Mouse (Mus musculus) forebrain, embryonic 10.5 days (tissue): ENCODE results near the gene Smarca1. TPM values are rescaled to one million over a fixed set of nuclear protein-coding genes. Genes with fewer than 3 reads are reported as not detected.

Source experiments
- DNase-seq: peaks from one replicate; pipeline ENCODE4 v3.0.0-alpha.2; 2017; ENCODE audit warnings: low spot score; ENCODE audit errors: extremely low spot score
- H3K27ac ChIP-seq: fragments of 300-500 bp; sonication (generic); 2 replicates; pipeline ENCODE4 v1.5.1; 2016; ENCODE audit warnings: mild to moderate bottlenecking
- H3K27me3 ChIP-seq: fragments of 300-500 bp; sonication (generic); 2 replicates; pipeline ENCODE4 v1.6.1; 2016; ENCODE audit warnings: mild to moderate bottlenecking; ENCODE audit not compliant: poor library complexity, severe bottlenecking
- H3K36me3 ChIP-seq: fragments of 300-500 bp; sonication (generic); replicated peaks from 2 replicates; pipeline ENCODE4 v1.6.1; 2016; ENCODE audit warnings: mild to moderate bottlenecking, moderate library complexity
- H3K4me1 ChIP-seq: fragments of 300-500 bp; sonication (generic); 2 replicates; pipeline ENCODE4 v1.6.1; 2016
- H3K4me3 ChIP-seq: fragments of 300-500 bp; sonication (generic); 2 replicates; pipeline ENCODE4 v1.5.1; 2016; ENCODE audit warnings: mild to moderate bottlenecking, moderate library complexity
- H3K9me3 ChIP-seq: fragments of 300-500 bp; sonication (generic); 2 replicates; pipeline ENCODE4 v1.6.1; 2016; ENCODE audit warnings: mild to moderate bottlenecking, moderate library complexity
- WGBS: fragments of 180-500 bp; shearing (Covaris S2); methylation state at CpG from one replicate; pipeline ENCODE4 v1.1.7; 2016; 5-methylcytosine and 5-hydroxymethylcytosine counted together
- polyA plus RNA-seq: library from polyadenylated mRNA; unstranded; fragments of >200 nt; fragmentation: Nextera tagmentation; extraction: Ambion mirVana; gene quantifications from 2 replicates; pipeline ENCODE4 v1.2.1, GENCODE M21; 2016

The Smarca1 gene
- polyA plus RNA-seq, result 14.1 and 15.5 TPM in 2 replicates

DNA sequence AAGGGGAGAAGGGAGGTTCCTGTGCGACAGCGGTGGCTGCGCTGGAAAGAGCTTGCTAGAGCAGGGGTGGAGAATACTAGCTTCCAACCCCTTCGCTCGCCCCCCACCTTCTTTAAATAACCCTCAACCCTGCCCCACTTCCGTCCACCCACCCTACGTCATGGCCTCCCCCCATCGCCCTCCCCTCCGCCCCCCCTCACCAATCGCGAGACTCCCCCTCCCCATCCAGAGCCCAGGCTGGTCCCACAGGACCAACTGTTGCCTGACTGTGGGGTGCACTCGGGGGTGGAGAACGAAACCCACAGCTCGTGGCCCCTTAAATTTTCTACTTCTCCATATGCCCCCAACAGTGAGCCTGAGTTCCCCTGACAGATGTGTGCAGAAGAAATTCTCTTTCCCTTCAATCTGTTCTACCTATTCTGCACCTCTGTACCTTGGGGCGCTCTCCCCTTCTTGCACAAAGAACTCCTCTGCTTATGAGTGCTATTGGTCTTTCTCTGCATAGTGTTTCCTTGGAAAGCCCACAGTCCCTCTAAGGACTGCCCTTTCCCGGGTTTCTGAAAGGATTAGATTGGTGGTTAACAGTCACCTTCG is at the start of gene Smarca1:
Gene Smarca1 (minus strand): TSS at position 544 of the 594 bp plus-strand sequence.
- no peak for DNase-seq
- whole genome bisulfite sequencing, result 18% methylated on average over 11 of the region's 17 CpGs
- Histone ChIP-seq H3K4me3 (peak within 1 kb of the TSS; percentile 67), H3K27me3 (0 out of 2 replicates have a peak, but pooled peaks cover 4% of the 10 kb centered on the region), H3K4me1 (peaks cover 5% of the 10 kb centered on the region), H3K36me3 (no peaks in the 10 kb centered on the region), H3K9me3 (no peaks in the 10 kb centered on the region), H3K27ac (peak within 1 kb of the TSS; percentile 86)

DNA sequence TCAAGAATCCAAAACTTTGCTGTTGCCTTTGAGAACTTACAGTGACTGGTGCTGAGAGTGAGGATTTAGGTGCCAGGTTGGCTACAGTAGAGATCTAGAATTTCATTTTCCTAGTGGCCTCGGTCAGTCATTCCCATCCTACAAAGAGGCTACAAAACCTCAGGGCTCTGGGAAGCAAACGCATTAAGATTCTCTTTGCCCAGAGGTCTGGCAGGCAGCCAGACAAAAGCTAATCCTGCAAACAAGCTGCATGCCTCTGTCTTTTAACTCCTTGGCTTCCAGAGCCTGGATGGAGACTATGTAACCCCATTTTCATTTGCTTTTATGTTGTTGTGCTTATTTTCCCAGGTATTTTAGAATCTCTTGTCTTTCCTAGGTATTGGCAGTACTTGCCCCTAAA is 45.0 kb upstream of the Smarca1 start:
- H3K36me3 ChIP-seq, result peaks cover 41% of the 10 kb centered on the region
- peaks cover 8% of the 10 kb centered on the region for H3K4me1 ChIP-seq
- no peak for DNase-seq
- no peaks in the 10 kb centered on the region for H3K9me3 ChIP-seq
- no peaks in the 10 kb centered on the region for H3K27me3 ChIP-seq
- 36% methylated on average over 2 of the region's 2 CpGs for WGBS
- no peak overlapping the region for H3K27ac ChIP-seq
- H3K4me3 ChIP-seq, result no peak overlapping the region

DNA sequence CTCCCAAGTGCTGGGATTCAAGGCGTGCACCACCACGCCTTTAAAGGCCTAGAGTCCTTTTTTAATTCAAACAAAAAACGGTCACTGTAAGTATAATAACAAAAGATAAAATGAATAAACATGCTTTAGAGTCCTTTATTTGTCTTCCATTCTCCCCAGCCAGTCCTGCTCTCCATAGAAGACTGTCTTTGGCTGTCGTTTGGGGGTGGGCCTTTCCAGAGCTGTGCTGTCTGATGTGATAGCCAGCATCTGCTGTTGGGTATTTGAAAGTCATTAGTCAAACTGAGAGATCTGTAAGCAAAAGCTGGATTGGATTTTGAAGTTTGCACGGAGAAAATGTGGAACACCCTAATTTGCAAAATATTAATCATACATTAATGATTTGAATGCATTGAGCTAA is 44.1 kb upstream of the Smarca1 start:
- H3K4me3 ChIP-seq, result no peak overlapping the region
- no peak overlapping the region for H3K27ac ChIP-seq
- H3K4me1 ChIP-seq, result peaks cover 8% of the 10 kb centered on the region
- WGBS, result 81% methylated on average over 5 of the region's 5 CpGs
- H3K9me3 ChIP-seq, result no peaks in the 10 kb centered on the region
- peaks cover 47% of the 10 kb centered on the region for H3K36me3 ChIP-seq
- no peaks in the 10 kb centered on the region for H3K27me3 ChIP-seq
- no peak for DNase-seq

DNA sequence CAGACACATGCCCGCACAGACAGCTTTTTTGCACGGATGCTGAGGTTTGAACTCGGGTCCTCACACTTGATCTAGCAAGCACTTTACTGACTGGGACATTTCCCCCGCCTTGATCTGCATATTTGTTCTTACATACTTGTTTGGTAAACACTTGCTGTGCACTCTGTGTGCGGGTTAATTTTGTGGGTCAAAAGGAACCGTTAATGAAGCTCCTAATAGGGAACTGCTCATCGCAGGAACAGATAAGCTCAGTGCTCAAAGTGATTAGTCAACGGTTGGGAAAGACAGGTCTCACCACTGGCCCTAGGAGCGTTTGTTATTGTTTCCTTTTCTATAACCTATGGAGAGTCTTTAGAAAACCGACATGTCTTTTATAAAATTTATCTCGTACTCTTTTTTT is 41.6 kb upstream of the Smarca1 start:
- Histone ChIP-seq H3K36me3 (peaks cover 52% of the 10 kb centered on the region), H3K27ac (no peak overlapping the region), H3K27me3 (no peaks in the 10 kb centered on the region), H3K4me1 (peaks cover 8% of the 10 kb centered on the region), H3K4me3 (no peak overlapping the region), H3K9me3 (no peaks in the 10 kb centered on the region)
- 89% methylated on average over 11 of the region's 11 CpGs for WGBS
- no peak for DNase-seq

DNA sequence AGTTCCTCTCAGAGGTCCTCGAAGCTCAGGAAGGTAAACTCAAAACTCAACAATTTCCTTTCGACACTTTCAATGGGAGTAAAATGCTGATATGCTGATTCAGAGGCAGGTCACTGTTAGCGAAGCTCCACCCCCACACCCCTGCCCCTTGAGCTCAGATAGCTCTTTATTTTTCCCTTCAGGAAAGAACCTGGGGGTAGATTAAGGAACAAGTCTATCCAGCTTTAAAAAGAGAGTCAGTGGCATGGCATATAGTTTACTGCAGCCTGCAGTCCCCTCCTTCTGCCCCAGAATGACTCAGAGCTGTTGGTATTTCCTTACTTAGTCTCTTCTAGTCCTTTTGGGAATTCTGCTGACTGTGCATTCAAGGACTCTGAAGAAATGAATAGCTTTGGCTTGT is 37.7 kb upstream of the Smarca1 start:
- Histone ChIP-seq H3K4me1 (no peaks in the 10 kb centered on the region), H3K4me3 (no peak overlapping the region), H3K9me3 (no peaks in the 10 kb centered on the region), H3K27me3 (no peaks in the 10 kb centered on the region), H3K27ac (no peak overlapping the region), H3K36me3 (peaks cover 54% of the 10 kb centered on the region)
- DNase-seq, result no peak
- 82% methylated on average over 3 of the region's 3 CpGs for WGBS

DNA sequence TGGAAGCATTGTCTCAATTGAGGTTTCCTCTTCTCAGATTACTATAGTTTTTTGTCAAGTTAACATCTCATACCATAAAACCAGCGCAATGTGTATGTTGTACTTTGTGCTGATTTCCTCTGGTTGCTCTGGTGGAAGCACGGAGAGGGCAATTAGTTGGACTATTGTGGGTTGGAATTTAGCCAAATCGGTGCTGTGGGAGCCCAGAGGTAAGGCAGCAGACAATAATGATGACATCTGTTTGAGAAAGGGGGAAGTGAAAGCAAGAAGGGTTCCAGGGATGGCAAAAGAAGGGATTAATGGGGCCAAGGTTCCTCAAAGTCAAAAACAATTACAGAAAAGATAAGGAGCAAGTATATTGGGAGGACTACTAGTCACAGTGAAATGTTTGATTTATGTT is 35.2 kb upstream of the Smarca1 start:
- Histone ChIP-seq H3K4me3 (no peak overlapping the region), H3K9me3 (no peaks in the 10 kb centered on the region), H3K4me1 (no peaks in the 10 kb centered on the region), H3K27ac (no peak overlapping the region), H3K27me3 (no peaks in the 10 kb centered on the region), H3K36me3 (peaks cover 34% of the 10 kb centered on the region)
- DNase-seq, result no peak
- 83% methylated on average over 3 of the region's 3 CpGs for WGBS

DNA sequence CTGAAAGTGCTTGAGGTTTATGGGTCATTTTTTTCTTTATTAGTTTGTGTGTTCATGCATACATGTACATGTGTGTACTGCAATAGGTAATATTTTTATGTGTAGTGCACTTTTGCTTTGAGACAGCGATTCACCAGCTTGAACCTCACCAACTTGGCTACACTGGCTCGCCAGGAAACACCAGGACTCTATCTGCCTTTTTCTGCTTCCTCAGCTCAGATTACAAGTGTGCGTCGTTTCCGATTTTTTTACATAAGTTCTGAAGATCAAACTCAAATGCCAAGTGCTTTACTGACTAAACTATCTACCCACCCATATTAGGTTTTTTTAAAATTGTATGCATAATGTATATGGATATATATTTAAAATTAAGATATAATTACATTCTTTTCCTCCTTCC is 27.8 kb upstream of the Smarca1 start:
- Histone ChIP-seq H3K9me3 (no peaks in the 10 kb centered on the region), H3K27ac (no peak overlapping the region), H3K36me3 (no peaks in the 10 kb centered on the region; the same call in 1 of the 2 replicates), H3K4me3 (no peak overlapping the region), H3K27me3 (no peaks in the 10 kb centered on the region), H3K4me1 (no peaks in the 10 kb centered on the region)
- DNase-seq, result no peak
- WGBS, result 94% methylated on average over 5 of the region's 5 CpGs

DNA sequence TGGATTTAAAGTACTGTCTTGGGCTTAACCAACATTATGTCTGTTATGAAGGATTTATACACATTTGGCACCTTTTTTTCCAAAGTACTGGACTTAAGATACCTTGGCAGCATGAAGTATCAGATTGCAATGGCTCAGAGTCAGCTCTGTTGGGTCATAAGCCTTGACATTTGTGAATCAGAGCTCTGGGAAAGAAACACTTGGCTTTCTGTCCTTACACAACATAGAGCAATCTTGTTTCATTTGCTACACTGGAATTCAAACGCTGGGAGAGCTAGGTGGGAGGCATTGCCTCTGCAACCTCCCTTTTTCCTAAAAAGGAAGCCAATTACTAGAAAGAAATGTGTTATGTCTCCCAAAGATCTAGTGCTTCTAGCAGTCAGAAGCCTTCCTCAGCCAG is 24.1 kb upstream of the Smarca1 start:
- H3K9me3 ChIP-seq, result no peaks in the 10 kb centered on the region
- DNase-seq, result no peak
- no peaks in the 10 kb centered on the region for H3K27me3 ChIP-seq
- H3K4me1 ChIP-seq, result peaks cover 8% of the 10 kb centered on the region
- 68% methylated on average over 1 of the region's 1 CpGs for WGBS
- no peak overlapping the region for H3K27ac ChIP-seq
- H3K36me3 ChIP-seq, result no peaks in the 10 kb centered on the region; the same call in 1 of the 2 replicates
- no peak overlapping the region for H3K4me3 ChIP-seq

DNA sequence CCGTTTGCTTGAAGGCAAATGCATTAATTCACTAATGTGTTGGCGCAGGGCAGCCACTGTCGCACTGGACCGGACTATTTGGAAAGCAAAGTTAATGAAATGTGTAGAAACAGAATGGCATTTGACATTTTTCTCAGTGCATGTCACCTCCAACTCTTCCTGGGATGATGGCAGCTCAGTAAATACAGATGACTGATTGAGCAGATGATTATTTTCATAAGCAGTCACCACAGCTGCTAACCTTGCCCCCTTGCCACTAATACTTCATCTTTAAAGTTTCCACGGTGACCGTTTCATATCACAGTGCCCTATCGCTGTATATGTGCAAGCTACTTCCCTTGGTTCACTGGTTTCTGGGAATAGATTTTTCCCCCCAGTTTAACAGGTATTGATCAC is 20.8 kb upstream of the Smarca1 start:
- Histone ChIP-seq H3K27me3 (no peaks in the 10 kb centered on the region), H3K4me1 (peaks cover 8% of the 10 kb centered on the region), H3K36me3 (no peaks in the 10 kb centered on the region; the same call in 1 of the 2 replicates), H3K27ac (no peak overlapping the region), H3K9me3 (no peaks in the 10 kb centered on the region), H3K4me3 (peak overlapping the region; percentile 73; the same call in 1 of the 2 replicates)
- WGBS, result 88% methylated on average over 7 of the region's 7 CpGs
- DNase-seq, result no peak

DNA sequence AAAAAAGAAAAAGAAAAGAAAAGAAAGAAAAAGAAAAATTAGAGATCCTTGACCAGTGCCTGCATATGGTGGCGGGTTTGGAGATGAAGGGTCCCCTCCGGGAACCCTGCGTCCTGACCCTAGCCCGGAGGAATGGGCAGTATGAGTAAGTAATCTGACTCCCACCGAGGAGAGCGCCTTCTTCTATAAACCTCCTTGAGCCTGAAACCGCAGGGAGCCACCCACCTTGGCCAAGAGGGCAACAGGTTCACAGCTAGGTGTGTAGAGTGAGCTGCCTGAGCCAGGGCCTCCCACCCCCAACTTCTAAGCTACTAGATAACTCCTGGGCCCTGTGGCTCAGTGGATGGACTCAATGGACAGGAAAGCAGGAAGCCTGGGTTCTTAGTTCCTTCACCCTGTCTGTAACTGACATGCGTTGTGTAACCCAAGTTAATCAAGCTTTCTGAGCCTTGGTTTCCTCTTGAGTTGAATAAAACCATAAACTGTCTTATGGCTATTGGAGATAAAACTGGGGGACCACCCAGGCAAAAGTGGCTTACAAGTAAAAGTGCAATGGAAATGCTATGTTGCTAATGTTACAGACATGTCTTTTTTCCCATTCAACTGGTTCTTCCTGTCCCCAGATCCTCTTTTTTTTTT is 20.2 kb upstream of the Smarca1 start:
- Histone ChIP-seq H3K4me1 (peaks cover 8% of the 10 kb centered on the region), H3K9me3 (no peaks in the 10 kb centered on the region), H3K27ac (peak overlapping the region; percentile 96), H3K4me3 (peak overlapping the region; percentile 73), H3K36me3 (no peaks in the 10 kb centered on the region), H3K27me3 (no peaks in the 10 kb centered on the region)
- DNase-seq, result peak; percentile 18
- WGBS, result 21% methylated on average over 8 of the region's 8 CpGs

DNA sequence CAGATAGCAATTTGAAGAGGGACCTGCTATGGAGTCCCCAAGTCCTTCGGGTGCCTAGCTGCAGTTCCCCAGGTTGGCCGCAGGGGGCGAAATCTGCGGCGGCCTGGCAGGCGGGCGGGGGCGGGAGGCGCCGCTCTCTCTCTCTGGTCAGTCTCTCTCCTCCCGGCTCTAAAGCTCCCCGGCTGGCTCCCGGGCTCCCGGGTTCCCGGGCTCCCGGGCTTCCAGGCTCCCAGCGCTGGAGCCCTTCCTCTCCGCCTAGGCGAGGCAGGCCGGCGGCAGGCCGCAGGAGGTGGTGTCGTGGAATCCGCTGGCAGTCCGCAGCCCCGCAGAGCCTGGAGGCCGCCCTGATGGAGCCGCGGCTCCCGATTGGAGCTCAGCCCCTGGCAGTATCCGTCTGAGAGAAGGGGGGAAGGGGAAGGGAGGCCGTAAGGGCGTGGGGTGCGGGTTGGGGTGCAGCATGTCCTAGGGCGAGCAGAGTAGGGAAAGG is 19.6 kb upstream of the Smarca1 start, which contains the start of gene Ocrl:
Gene Ocrl (plus strand): TSS at position 82 of the 487 bp plus-strand sequence.
- no peaks in the 10 kb centered on the region for H3K36me3 ChIP-seq
- H3K4me3 ChIP-seq, result peak within 1 kb of the TSS; percentile 73
- H3K4me1 ChIP-seq, result peaks cover 8% of the 10 kb centered on the region
- peak within 1 kb of the TSS; percentile 96 for H3K27ac ChIP-seq
- no peaks in the 10 kb centered on the region for H3K9me3 ChIP-seq
- DNase-seq, result peak; percentile 70
- H3K27me3 ChIP-seq, result no peaks in the 10 kb centered on the region
- 14% methylated on average over 31 of the region's 35 CpGs for WGBS

DNA sequence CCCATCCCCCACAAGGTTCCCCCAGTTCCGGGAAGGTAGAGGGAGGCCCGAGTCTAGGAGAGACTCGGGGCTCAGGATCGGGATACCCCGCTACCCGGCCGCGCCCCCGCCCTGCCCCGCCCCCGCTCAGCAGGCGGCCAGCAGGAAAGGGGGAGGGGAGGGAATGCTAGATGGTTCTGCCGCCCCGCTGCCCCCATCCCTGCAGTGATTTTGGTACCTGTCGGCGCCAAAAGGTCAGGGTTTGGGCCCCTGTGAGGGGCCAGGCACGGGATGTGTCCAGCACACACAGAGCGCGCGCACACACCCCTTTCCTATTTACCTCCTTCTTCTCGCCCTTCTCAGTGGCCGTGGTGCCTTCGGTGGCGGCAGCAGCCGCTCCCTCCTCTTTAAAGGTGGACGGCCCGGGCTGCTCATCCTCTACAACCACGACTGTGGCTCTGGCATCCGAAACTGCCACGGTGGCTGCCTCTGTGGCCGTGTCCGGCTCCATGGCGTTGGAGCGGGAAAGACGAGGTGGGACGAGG is 805 bp downstream of the Smarca1 start:
- Histone ChIP-seq H3K4me1 (peaks cover 5% of the 10 kb centered on the region), H3K27me3 (0 out of 2 replicates have a peak, but pooled peaks cover 4% of the 10 kb centered on the region), H3K27ac (peak overlapping the region; percentile 86), H3K4me3 (peak overlapping the region; percentile 67), H3K36me3 (no peaks in the 10 kb centered on the region), H3K9me3 (no peaks in the 10 kb centered on the region)
- 16% methylated on average over 29 of the region's 36 CpGs for WGBS
- DNase-seq, result peak; percentile 25
